In the genomic region with DNA sequence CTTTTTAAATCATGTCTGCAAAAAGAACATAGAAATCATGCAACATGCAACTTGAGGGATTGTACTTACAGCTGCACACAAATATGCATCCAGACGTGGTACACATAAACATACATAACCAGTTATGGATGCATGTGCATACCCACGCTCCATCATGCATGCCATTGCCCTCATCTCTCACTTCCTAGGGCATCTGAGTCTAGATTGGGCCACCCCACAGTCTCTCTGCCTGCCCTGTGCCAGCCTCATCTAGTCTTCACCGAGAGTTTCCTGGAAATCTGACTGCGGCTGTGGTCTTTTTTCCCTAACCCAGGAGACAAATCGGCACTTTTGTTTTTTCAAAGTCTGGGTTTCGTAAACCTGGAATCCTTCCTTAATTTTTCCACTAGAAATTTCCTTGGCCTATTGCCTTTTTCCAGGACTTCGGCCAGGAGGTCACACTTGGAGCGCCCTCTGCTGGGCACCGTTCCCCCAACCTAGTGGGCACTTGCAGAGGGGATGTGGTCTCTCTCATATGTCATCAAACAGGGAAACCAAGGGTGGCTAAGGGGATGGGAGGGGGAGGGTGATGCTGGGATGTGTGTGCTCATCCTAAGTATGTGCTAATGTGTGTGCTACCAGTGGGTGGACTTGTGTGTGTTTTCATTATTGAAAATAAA, we compare ENCODE assay signal across 9 mouse cellular contexts. TPM values are rescaled to one million over a fixed set of nuclear protein-coding genes. Genes with fewer than 3 reads are reported as not detected.
DNase-seq lines count a peak whose midpoint lies in the region; ATAC-seq and TF ChIP-seq lines count a peak whose summit lies in the region.
"Had no signal": no experiment of that assay in that cellular context is flagged by ENCODE, and none has a peak within 500 bp of the region (broad histone marks: within the 10 kb centered on the region; RNA-seq: fewer than 3 reads in every experiment).

No protein-coding gene starts in this region.

- no peak overlapping the region for H3K4me3 ChIP-seq in midbrain, embryonic 14.5 days (replicated peaks; ENCODE audit: low read depth, low read length)
- no peak overlapping the region for H3K4me3 ChIP-seq in midbrain, embryonic 13.5 days (replicated peaks)
- no peak overlapping the region for H3K4me3 ChIP-seq in cortical plate, adult 2 months (ENCODE audit: insufficient read depth, low read length)
- H3K4me3 ChIP-seq in heart, embryonic 13.5 days = no peak overlapping the region
- H3K4me3 ChIP-seq in olfactory bulb, adult 2 months (ENCODE audit: insufficient read depth, low read depth, low read length) = no peak overlapping the region
- H3K4me3 ChIP-seq: neural tube, embryonic 13.5 days had no signal

- H3K27ac ChIP-seq in midbrain, embryonic 14.5 days (replicated peaks; ENCODE audit: low read depth, low read length) = no peak overlapping the region
- H3K27ac ChIP-seq in midbrain, embryonic 13.5 days = no peak overlapping the region
- H3K27ac ChIP-seq in cortical plate, adult 2 months (ENCODE audit: insufficient read depth, low read length) = no peak overlapping the region
- no peak overlapping the region for H3K27ac ChIP-seq in heart, embryonic 13.5 days (replicated peaks)
- H3K27ac ChIP-seq in olfactory bulb, adult 2 months (ENCODE audit: insufficient read depth, low read depth, low read length) = no peak overlapping the region
- H3K27ac ChIP-seq: neural tube, embryonic 13.5 days had no signal

- peak; percentile 82 for DNase-seq in midbrain, embryonic 14.5 days
- peak; percentile 79 for DNase-seq in adrenal gland, adult 2 months
- peak; percentile 89 for DNase-seq in left cerebral cortex, postnatal 4 days
- DNase-seq in urinary bladder, adult 18-20 months (ENCODE audit: low spot score in 2 of 2) = peak; percentile 54 to 73

- H3K9ac ChIP-seq in midbrain, embryonic 14.5 days (replicated peaks; ENCODE audit: low read length) = no peak overlapping the region
- H3K9ac ChIP-seq in midbrain, embryonic 13.5 days (replicated peaks) = no peak overlapping the region
- H3K9ac ChIP-seq in heart, embryonic 13.5 days = no peak overlapping the region
- H3K9ac ChIP-seq: neural tube, embryonic 13.5 days had no signal

- no peaks in the 10 kb centered on the region for H3K9me3 ChIP-seq in midbrain, embryonic 14.5 days (ENCODE audit: control insufficient read depth, low read length)
- H3K9me3 ChIP-seq in midbrain, embryonic 13.5 days = no peaks in the 10 kb centered on the region
- no peaks in the 10 kb centered on the region for H3K9me3 ChIP-seq in heart, embryonic 13.5 days
- H3K9me3 ChIP-seq: neural tube, embryonic 13.5 days had no signal

- no peaks in the 10 kb centered on the region for H3K36me3 ChIP-seq in midbrain, embryonic 14.5 days (ENCODE audit: control insufficient read depth, insufficient read depth, low read length)
- no peaks in the 10 kb centered on the region for H3K36me3 ChIP-seq in midbrain, embryonic 13.5 days
- no peaks in the 10 kb centered on the region for H3K36me3 ChIP-seq in heart, embryonic 13.5 days
- H3K36me3 ChIP-seq: neural tube, embryonic 13.5 days had no signal

- H3K4me2 ChIP-seq in midbrain, embryonic 14.5 days (ENCODE audit: low read length) = no peak overlapping the region
- no peak overlapping the region for H3K4me2 ChIP-seq in midbrain, embryonic 13.5 days (replicated peaks)
- peak overlapping the region; percentile 11; the same call in 1 of the 2 replicates for H3K4me2 ChIP-seq in heart, embryonic 13.5 days
- H3K4me2 ChIP-seq: neural tube, embryonic 13.5 days had no signal

- ATAC-seq in midbrain, embryonic 14.5 days (ENCODE audit: low FRiP score, low TSS enrichment) = no peak; the same call in 1 of the 2 replicates
- ATAC-seq in midbrain, embryonic 13.5 days = no peak
- ATAC-seq in heart, embryonic 13.5 days (ENCODE audit: extremely low read depth, insufficient number of reproducible peaks, low FRiP score, low TSS enrichment) = no peak

- intact Hi-C loops in left cerebral cortex, postnatal 4 days (cut with DNase I) = no loop called here

- H3K4me1 ChIP-seq in midbrain, embryonic 14.5 days (ENCODE audit: control insufficient read depth, insufficient read depth, low read length) = no peaks in the 10 kb centered on the region
- 0 out of 2 replicates have a peak, but pooled peaks cover 4% of the 10 kb centered on the region for H3K4me1 ChIP-seq in midbrain, embryonic 13.5 days (replicated peaks)
- peaks cover 2% of the 10 kb centered on the region for H3K4me1 ChIP-seq in cortical plate, adult 2 months (ENCODE audit: control insufficient read depth, insufficient read depth, low read length)
- H3K4me1 ChIP-seq in heart, embryonic 13.5 days = peaks cover 3% of the 10 kb centered on the region; the same call in 1 of the 2 replicates
- peaks cover 6% of the 10 kb centered on the region; the same call in 1 of the 2 replicates for H3K4me1 ChIP-seq in olfactory bulb, adult 2 months (ENCODE audit: control insufficient read depth, insufficient read depth, low read length)

- no peaks in the 10 kb centered on the region for H3K27me3 ChIP-seq in midbrain, embryonic 14.5 days (ENCODE audit: control insufficient read depth, insufficient read depth, low read length)
- no peaks in the 10 kb centered on the region for H3K27me3 ChIP-seq in midbrain, embryonic 13.5 days
- H3K27me3 ChIP-seq in heart, embryonic 13.5 days (replicated peaks) = peaks cover 13% of the 10 kb centered on the region; the same call in 1 of the 2 replicates
- H3K27me3 ChIP-seq: neural tube, embryonic 13.5 days had no signal

- WGBS in midbrain, embryonic 14.5 days = 39% methylated on average over 9 of the region's 9 CpGs
- WGBS in midbrain, embryonic 13.5 days = 39% methylated on average over 9 of the region's 9 CpGs
- WGBS in heart, embryonic 13.5 days = 21% methylated on average over 9 of the region's 9 CpGs
- 26% methylated on average over 9 of the region's 9 CpGs for WGBS in olfactory bulb, adult 2 months

- peak; percentile 53 for TF ChIP-seq CTCF in cortical plate, adult 2 months (IDR thresholded peaks at IDR 0.05; ENCODE audit: extremely low read depth, insufficient read depth, low read length)
- TF ChIP-seq CTCF in olfactory bulb, adult 2 months (IDR thresholded peaks at IDR 0.05; ENCODE audit: insufficient read depth, low read depth, low read length) = peak; percentile 82

- no peak for TF ChIP-seq POLR2A in cortical plate, adult 2 months (IDR thresholded peaks at IDR 0.05; ENCODE audit: extremely low read depth, insufficient read depth, low read length)
- TF ChIP-seq POLR2A in olfactory bulb, adult 2 months (IDR thresholded peaks at IDR 0.05; ENCODE audit: insufficient read depth, low read depth, low read length) = no peak

RNA-seq across cellular contexts. Expression of a gene that starts 8.6 kb away (rescaled TPM):
- 0.87 and 3.3 TPM in 2 replicates for polyA plus RNA-seq in midbrain, embryonic 14.5 days (2014; fragmentation: Nextera tagmentation; extraction: Ambion mirVana)
- polyA plus RNA-seq in midbrain, embryonic 13.5 days (2015; fragmentation: Nextera tagmentation; extraction: Ambion mirVana) = 0.59 and 0.79 TPM in 2 replicates
- total RNA-seq in adrenal gland, adult 2 months (2021) = 1 to 10 TPM; 3.3 to 3.7 TPM
- polyA plus RNA-seq in adrenal gland, adult 2 months (2012; rRNA removed) = 2.0 and 2.4 TPM in 2 replicates
- polyA plus RNA-seq in cortical plate, adult 2 months (2012; rRNA removed) = 0.83 and 1.4 TPM in 2 replicates
- polyA plus RNA-seq in heart, embryonic 13.5 days (2015; fragmentation: Nextera tagmentation; extraction: Ambion mirVana) = 1.7 and 1.9 TPM in 2 replicates
- total RNA-seq in left cerebral cortex, postnatal 4 days (2021) = 1 to 10 TPM; 1.1 to 2.6 TPM
- not detected in 2 replicates for polyA plus RNA-seq in olfactory bulb, adult 2 months (2012; ENCODE audit: insufficient read depth, insufficient read length, low replicate concordance, missing spikeins)

RNA-seq across cellular contexts. Expression of a gene that starts 56.4 kb away (rescaled TPM):
- polyA plus RNA-seq in midbrain, embryonic 14.5 days (2014; fragmentation: Nextera tagmentation; extraction: Ambion mirVana) = 0.93 and 1.6 TPM in 2 replicates
- polyA plus RNA-seq in midbrain, embryonic 13.5 days (2015; fragmentation: Nextera tagmentation; extraction: Ambion mirVana) = 1.2 and 2.2 TPM in 2 replicates
- total RNA-seq in adrenal gland, adult 2 months (2021) = 1 to 10 TPM; 1.2 to 1.7 TPM
- polyA plus RNA-seq in adrenal gland, adult 2 months (2012; rRNA removed) = 1.1 and 1.5 TPM in 2 replicates
- 0.95 and 0.98 TPM in 2 replicates for polyA plus RNA-seq in cortical plate, adult 2 months (2012; rRNA removed)
- 3.0 and 3.2 TPM in 2 replicates for polyA plus RNA-seq in heart, embryonic 13.5 days (2015; fragmentation: Nextera tagmentation; extraction: Ambion mirVana)
- total RNA-seq in left cerebral cortex, postnatal 4 days (2021) = 1 to 10 TPM; 2.3 to 4.5 TPM
- polyA plus RNA-seq in olfactory bulb, adult 2 months (2012; ENCODE audit: insufficient read depth, insufficient read length, low replicate concordance, missing spikeins) = not detected in 2 replicates
